Mouse (Mus musculus) C2C12 (cell line): ENCODE measurements at regions not wholly inside any gene's neighbourhood (a gene's known extent, or its start where the extent isn't known, plus 50 kb on each side); places are given as distances from the start of the nearest gene placed in this dataset.
"Not testable (repeated sequence)": the region's sequence is repeated elsewhere in the genome, so short reads cannot be mapped to it uniquely, and the experiment has no call there.

Experiments
- H3K27me3 ChIP-seq: one replicate; pipeline ENCODE4 v1.6.1; 2011; ENCODE audit not compliant: control insufficient read depth, insufficient read depth, insufficient read length
- H3K36me3 ChIP-seq: one replicate; pipeline ENCODE4 v1.6.1; 2011; ENCODE audit not compliant: control insufficient read depth, insufficient read depth
- H3K4me3 ChIP-seq: one replicate; pipeline ENCODE4 v1.5.1; 2011; ENCODE audit warnings: mild to moderate bottlenecking, control low read depth; ENCODE audit not compliant: poor library complexity, insufficient read depth, severe bottlenecking
- H3K79me2 ChIP-seq: one replicate; pipeline ENCODE4 v1.6.1; 2011; ENCODE audit not compliant: control insufficient read depth, insufficient read depth
- H3K79me3 ChIP-seq: one replicate; pipeline ENCODE4 v1.6.1; 2011; ENCODE audit warnings: low read depth, control low read depth
- H3ac ChIP-seq: one replicate; pipeline ENCODE3; 2011; ENCODE audit warnings: low read depth; ENCODE audit not compliant: control insufficient read depth, insufficient read length
- CEBPB ChIP-seq: IDR thresholded peaks from one replicate; pipeline ENCODE4 v1.6.1; 2011; ENCODE audit warnings: low read depth, mild to moderate bottlenecking, control low read depth, moderate library complexity
- CTCF ChIP-seq: IDR thresholded peaks from one replicate; pipeline ENCODE4 v1.5.1; 2011; ENCODE audit not compliant: control insufficient read depth, insufficient read depth, insufficient read length
- FOSL1 ChIP-seq: IDR thresholded peaks from one replicate; pipeline ENCODE4 v1.8.0; 2011; ENCODE audit warnings: mild to moderate bottlenecking, low read length; ENCODE audit not compliant: poor library complexity, insufficient read depth, severe bottlenecking
- MAX ChIP-seq: IDR thresholded peaks from one replicate; pipeline ENCODE4 v1.6.1; 2011; ENCODE audit warnings: mild to moderate bottlenecking, control low read depth
- MYOD1 ChIP-seq: IDR thresholded peaks from one replicate; pipeline ENCODE4 v1.6.1; 2011; ENCODE audit warnings: low read depth; ENCODE audit not compliant: control insufficient read depth, insufficient read length
- MYOG ChIP-seq: IDR thresholded peaks from one replicate; pipeline ENCODE4 v1.6.1; 2011; ENCODE audit not compliant: control insufficient read depth, insufficient read length; ENCODE audit errors: extremely low read depth
- USF1 ChIP-seq: IDR thresholded peaks from one replicate; pipeline ENCODE4 v1.6.1; 2011; ENCODE audit warnings: low read depth, mild to moderate bottlenecking, control low read depth, moderate library complexity

DNA sequence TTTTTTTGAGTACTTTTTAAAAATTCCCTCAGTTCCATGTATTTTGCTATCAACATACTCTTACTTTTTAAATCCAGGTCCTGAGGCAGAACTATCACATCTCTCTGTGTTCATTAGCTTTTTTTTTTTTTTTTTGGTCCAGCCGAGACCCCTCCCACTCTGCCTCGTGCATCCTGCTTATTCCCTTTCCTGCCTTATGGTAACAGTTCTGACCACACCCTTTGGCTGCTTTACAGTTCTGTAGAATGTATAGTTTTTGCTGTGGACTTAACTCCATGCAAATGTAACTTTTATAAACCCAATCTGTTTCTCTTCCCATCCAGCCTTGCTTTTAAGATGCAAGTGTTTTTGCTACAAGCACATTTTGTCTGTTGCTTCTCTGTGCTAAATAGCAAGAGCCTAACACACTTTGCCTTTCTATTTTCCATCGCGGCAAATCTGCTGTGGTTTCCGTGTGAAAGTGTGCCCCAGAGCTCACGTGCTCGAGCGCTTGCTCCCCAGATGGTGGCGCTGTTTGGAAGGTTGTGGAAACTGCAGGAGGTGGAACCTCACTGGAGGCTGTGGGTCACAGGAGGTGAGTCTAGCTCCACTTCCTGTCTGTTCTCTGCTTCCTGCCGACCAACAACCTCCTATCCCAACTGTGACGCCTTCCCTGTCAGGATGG is 92.3 kb upstream of the Vldlr start:
- H3K79me3 ChIP-seq = no peaks in the 10 kb centered on the region
- H3K36me3 ChIP-seq = no peaks in the 10 kb centered on the region
- no peak overlapping the region for H3K4me3 ChIP-seq
- H3K27me3 ChIP-seq = no peaks in the 10 kb centered on the region
- H3ac ChIP-seq = no peak overlapping the region
- TF ChIP-seq MAX (no peak), MYOD1 (no peak), USF1 (no peak), FOSL1 (no peak), CTCF (peak; percentile 6), MYOG (no peak)
- no peaks in the 10 kb centered on the region for H3K79me2 ChIP-seq

DNA sequence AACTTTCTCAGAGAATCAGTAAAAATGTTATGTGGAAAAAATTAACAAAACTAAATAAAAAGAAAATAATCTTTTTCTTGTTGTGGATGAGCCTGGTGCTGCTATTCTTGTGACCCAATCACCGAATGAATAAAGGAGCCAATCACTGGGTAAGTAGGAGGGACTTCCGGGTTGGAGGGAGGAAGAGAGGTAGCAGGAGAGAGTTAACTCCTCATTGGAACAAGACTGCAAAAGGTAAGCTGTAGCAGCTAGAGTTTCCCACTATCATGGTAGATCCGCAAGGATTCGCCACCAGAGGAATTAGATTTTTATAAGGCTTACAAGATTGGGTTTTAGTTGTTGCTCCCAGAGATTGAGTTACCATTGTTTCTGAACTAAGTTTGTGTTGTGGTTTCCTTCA is 87.8 kb upstream of the Vldlr start:
- H3K79me2 ChIP-seq, H3K79me3 ChIP-seq, H3ac ChIP-seq, H3K36me3 ChIP-seq, H3K4me3 ChIP-seq, H3K27me3 ChIP-seq: not testable (repeated sequence)

DNA sequence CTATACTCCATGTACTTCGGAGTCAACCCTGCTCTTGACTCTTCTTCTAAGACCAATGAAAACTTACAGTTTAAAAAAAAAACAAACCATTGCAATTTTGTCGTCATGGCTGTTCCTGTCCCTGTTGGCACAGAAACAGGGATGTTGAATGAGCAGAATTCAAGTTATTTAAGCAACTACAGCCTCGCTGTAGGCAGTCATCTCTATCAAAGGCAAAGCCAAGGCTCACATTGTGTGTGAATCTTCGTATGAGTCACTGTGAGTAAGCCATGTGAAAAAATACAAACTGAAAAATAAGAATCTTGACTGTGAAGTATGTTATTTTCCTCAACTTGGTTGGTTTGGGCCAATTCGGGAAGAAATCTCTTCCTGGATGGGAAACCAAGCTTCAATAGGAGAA is 81.9 kb upstream of the Vldlr start:
- Histone ChIP-seq H3K27me3 (no peaks in the 10 kb centered on the region), H3K36me3 (no peaks in the 10 kb centered on the region), H3K79me3 (no peaks in the 10 kb centered on the region), H3ac (no peak overlapping the region), H3K4me3 (no peak overlapping the region), H3K79me2 (no peaks in the 10 kb centered on the region)
- TF ChIP-seq CTCF = no peak
- no peak for TF ChIP-seq MYOG
- no peak for TF ChIP-seq MYOD1
- no peak for TF ChIP-seq MAX

DNA sequence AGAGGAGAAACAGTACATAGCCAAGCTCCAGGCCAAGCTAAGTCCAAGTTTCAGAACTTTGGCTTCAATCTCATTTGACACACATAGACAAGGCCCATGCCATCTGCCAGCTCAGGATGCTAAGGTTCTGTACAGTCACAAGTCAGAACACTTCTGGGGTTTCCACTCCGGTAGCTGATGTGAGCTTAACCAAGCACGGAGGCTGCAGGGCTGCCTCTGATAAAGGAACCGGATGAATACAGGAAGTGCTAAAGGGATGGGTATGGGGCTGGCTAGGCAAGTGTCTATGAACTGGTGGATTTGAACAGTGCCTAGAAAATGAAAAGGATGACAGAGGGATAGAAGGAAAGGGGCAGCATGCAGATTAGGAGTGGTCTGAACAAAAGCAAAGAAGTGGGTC is 75.4 kb upstream of the Vldlr start:
- H3ac ChIP-seq = no peak overlapping the region
- H3K79me3 ChIP-seq = no peaks in the 10 kb centered on the region
- no peak overlapping the region for H3K4me3 ChIP-seq
- no peaks in the 10 kb centered on the region for H3K36me3 ChIP-seq
- H3K79me2 ChIP-seq = no peaks in the 10 kb centered on the region
- TF ChIP-seq CTCF = no peak
- TF ChIP-seq MYOD1 = no peak
- TF ChIP-seq CEBPB = no peak
- no peak for TF ChIP-seq MAX
- no peak for TF ChIP-seq USF1
- no peak for TF ChIP-seq MYOG
- H3K27me3 ChIP-seq = no peaks in the 10 kb centered on the region

DNA sequence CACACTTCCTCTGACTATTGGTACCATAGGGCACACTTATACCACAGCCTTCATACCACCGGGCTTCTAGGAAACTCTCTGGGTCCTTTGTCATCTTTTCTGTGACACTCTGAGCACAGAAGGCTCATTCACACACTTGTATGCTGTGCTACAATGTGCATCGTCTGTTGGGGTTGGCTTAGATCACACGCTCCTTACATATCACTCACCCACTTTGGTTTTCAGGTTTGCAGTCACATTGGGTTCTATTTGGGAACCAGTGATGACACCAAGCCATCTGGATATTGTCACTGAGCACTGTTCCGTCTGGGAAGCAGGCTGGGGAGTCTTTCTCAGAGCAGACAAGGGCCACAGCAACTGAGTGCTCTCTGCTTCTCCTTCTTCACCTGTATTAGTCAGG is 74.1 kb upstream of the Vldlr start:
- Histone ChIP-seq H3K4me3 (no peak overlapping the region), H3K79me2 (no peaks in the 10 kb centered on the region), H3ac (no peak overlapping the region), H3K27me3 (no peaks in the 10 kb centered on the region), H3K36me3 (no peaks in the 10 kb centered on the region), H3K79me3 (no peaks in the 10 kb centered on the region)
- TF ChIP-seq MYOD1 (no peak), USF1 (no peak), MYOG (no peak), CEBPB (no peak), FOSL1 (no peak), MAX (no peak), CTCF (no peak)

- Histone ChIP-seq H3ac (no peak overlapping the region), H3K4me3 (no peak overlapping the region), H3K27me3 (no peaks in the 10 kb centered on the region), H3K79me3 (no peaks in the 10 kb centered on the region), H3K36me3 (no peaks in the 10 kb centered on the region), H3K79me2 (no peaks in the 10 kb centered on the region)
- TF ChIP-seq CEBPB = no peak
- no peak for TF ChIP-seq MYOD1
- no peak for TF ChIP-seq MAX
- no peak for TF ChIP-seq CTCF
- TF ChIP-seq FOSL1 = no peak
- no peak for TF ChIP-seq USF1
- no peak for TF ChIP-seq MYOG
These were observed 68.9 kb upstream of the Vldlr start for GRCm38 (mm10) chr19:27147404-27147803.
